Mouse (Mus musculus) liver, embryonic 14.5 days (tissue): ENCODE results near the gene Cnot10. TPM values are rescaled to one million over a fixed set of nuclear protein-coding genes. Genes with fewer than 3 reads are reported as not detected.

Experiments
- ATAC-seq: fragments of 200-750 bp; cut with Nextera tagmentation; 2 replicates; pipeline ENCODE4 v1.8.0; 2017; ENCODE audit warnings: moderate number of reproducible peaks, mild to moderate bottlenecking, moderate library complexity; ENCODE audit not compliant: insufficient read depth
- DNase-seq, 3 experiments: peaks; one replicate each; pipeline ENCODE4 v3.0.0-alpha.2; 2012 to 2013; ENCODE audit warnings: low read depth in 3 of 3, low spot score in 3 of 3
- H3K27ac ChIP-seq: fragments of 300-500 bp; sonication (generic); 2 replicates; pipeline ENCODE4 v1.5.1; 2014; ENCODE audit warnings: moderate library complexity, mild to moderate bottlenecking, control low read depth, inconsistent platforms
- H3K27me3 ChIP-seq: fragments of 300-500 bp; sonication (generic); 2 replicates; pipeline ENCODE4 v1.6.1; 2014; ENCODE audit warnings: mild to moderate bottlenecking, low read length, moderate library complexity; ENCODE audit not compliant: control insufficient read depth, insufficient read depth
- H3K36me3 ChIP-seq: fragments of 300-500 bp; sonication (generic); replicated peaks from 2 replicates; pipeline ENCODE4 v1.6.1; 2014; ENCODE audit warnings: low read depth; ENCODE audit not compliant: control insufficient read depth, insufficient read depth
- H3K4me1 ChIP-seq, 2 experiments: fragments of 200-500 bp in 1 of 2; fragments of 300-500 bp in 1 of 2; sonication (generic) in 1 of 2; replicated peaks; 2 replicates each; pipeline ENCODE4 v1.6.1; 2012 to 2014; ENCODE audit warnings: antibody characterized with exemption in 1 of 2, inconsistent platforms in 1 of 2, low read length in 1 of 2; ENCODE audit not compliant: control insufficient read depth in 2 of 2, insufficient read depth in 2 of 2
- H3K4me2 ChIP-seq: fragments of 300-500 bp; sonication (generic); 2 replicates; pipeline ENCODE4 v1.6.1; 2014; ENCODE audit warnings: low read depth, mild to moderate bottlenecking, control low read depth, moderate library complexity
- H3K4me3 ChIP-seq, 2 experiments: fragments of 200-500 bp in 1 of 2; fragments of 300-500 bp in 1 of 2; sonication (generic) in 1 of 2; 2 replicates each; pipeline ENCODE4 v1.5.1; 2012 to 2014; ENCODE audit warnings: low read depth in 2 of 2, low read length in 2 of 2, mild to moderate bottlenecking in 2 of 2, control low read depth in 1 of 2, inconsistent platforms in 1 of 2, moderate library complexity in 1 of 2; ENCODE audit not compliant: insufficient read depth in 1 of 2
- H3K9ac ChIP-seq: fragments of 300-500 bp; sonication (generic); replicated peaks from 2 replicates; pipeline ENCODE4 v1.6.1; 2014; ENCODE audit warnings: mild to moderate bottlenecking, control low read depth, moderate library complexity
- H3K9me3 ChIP-seq: fragments of 300-500 bp; sonication (generic); 2 replicates; pipeline ENCODE4 v1.6.1; 2016; ENCODE audit warnings: low read length, mixed read lengths; ENCODE audit not compliant: control insufficient read depth
- CTCF ChIP-seq: IDR thresholded peaks from 2 replicates; pipeline ENCODE4 v1.5.1; 2016; ENCODE audit warnings: antibody characterized with exemption, low read depth, control low read depth
- EP300 ChIP-seq: IDR thresholded peaks from 2 replicates; pipeline ENCODE4 v1.6.1; 2016; ENCODE audit warnings: antibody characterized with exemption, low read depth
- WGBS: fragments of 180-500 bp; shearing (Covaris S2); extraction: QIAGEN DNeasy Blood & Tissue Kit; methylation state at CpG from one replicate; pipeline ENCODE4 v1.1.7; 2014; ENCODE audit not compliant: insufficient replicate concordance; 5-methylcytosine and 5-hydroxymethylcytosine counted together
- polyA plus RNA-seq, 2 experiments: library from polyadenylated mRNA; depleted of rRNA in 1 of 2; stranded (reverse) in 1 of 2; unstranded in 1 of 2; fragments of >200 nt; fragmentation: Nextera tagmentation in 1 of 2; extraction: Ambion mirVana in 1 of 2; gene quantifications; 2 replicates each; pipeline versions ENCODE4 v1.2.1 to v1.2.3; 2012 to 2014

Gene Cnot10
- polyA plus RNA-seq, 2 experiments: 20.7 to 23.1 TPM

GRCm38 (mm10) chr9:114666858-114667257 lies 26.9 kb upstream of the Cnot10 start:
- DNase-seq (no peak), ATAC-seq (no peak)
- WGBS: 69% methylated on average over 10 of the region's 10 CpGs
- no peaks in the 10 kb centered on the region for H3K9me3 ChIP-seq
- no peak for TF ChIP-seq CTCF
- TF ChIP-seq EP300: no peak
- H3K27me3 ChIP-seq: no peaks in the 10 kb centered on the region
- no peak overlapping the region for H3K9ac ChIP-seq
- H3K4me1 ChIP-seq: no peaks in the 10 kb centered on the region
- no peak overlapping the region for H3K4me2 ChIP-seq
- no peak overlapping the region for H3K4me3 ChIP-seq
- H3K36me3 ChIP-seq: no peaks in the 10 kb centered on the region
- no peak overlapping the region for H3K27ac ChIP-seq

- no peak for DNase-seq
- Histone ChIP-seq H3K36me3 (no peaks in the 10 kb centered on the region), H3K27ac (no peak overlapping the region), H3K4me1 (no peaks in the 10 kb centered on the region), H3K4me3 (no peak overlapping the region), H3K9me3 (no peaks in the 10 kb centered on the region), H3K4me2 (no peak overlapping the region), H3K9ac (no peak overlapping the region), H3K27me3 (no peaks in the 10 kb centered on the region)
- TF ChIP-seq EP300: no peak
- TF ChIP-seq CTCF: no peak
- no peak for ATAC-seq
- 72% methylated on average over 11 of the region's 11 CpGs for WGBS
Measured at GRCm38 (mm10) chr9:114663782-114664181, 23.8 kb upstream of the Cnot10 start.

GRCm38 (mm10) chr9:114661991-114662390 lies 22.0 kb upstream of the Cnot10 start:
- TF ChIP-seq EP300 (no peak), CTCF (no peak)
- Histone ChIP-seq H3K36me3 (no peaks in the 10 kb centered on the region), H3K27ac (no peak overlapping the region), H3K9ac (no peak overlapping the region), H3K9me3 (no peaks in the 10 kb centered on the region), H3K4me3 (no peak overlapping the region), H3K4me2 (no peak overlapping the region), H3K27me3 (no peaks in the 10 kb centered on the region), H3K4me1 (no peaks in the 10 kb centered on the region)
- DNase-seq: no peak
- 45% methylated on average over 7 of the region's 7 CpGs for WGBS
- no peak for ATAC-seq

GRCm38 (mm10) chr9:114660983-114661382 lies 21.0 kb upstream of the Cnot10 start:
- TF ChIP-seq CTCF: no peak
- Histone ChIP-seq H3K4me3 (no peak overlapping the region), H3K4me2 (no peak overlapping the region), H3K27me3 (no peaks in the 10 kb centered on the region), H3K27ac (no peak overlapping the region), H3K9ac (no peak overlapping the region), H3K9me3 (no peaks in the 10 kb centered on the region), H3K4me1 (no peaks in the 10 kb centered on the region), H3K36me3 (no peaks in the 10 kb centered on the region)
- ATAC-seq (no peak), DNase-seq (no peak)
- 63% methylated on average over 6 of the region's 6 CpGs for WGBS

GRCm38 (mm10) chr9:114660506-114660905 lies 20.5 kb upstream of the Cnot10 start:
- 74% methylated on average over 6 of the region's 6 CpGs for WGBS
- Histone ChIP-seq H3K4me1 (no peaks in the 10 kb centered on the region), H3K27ac (no peak overlapping the region), H3K9me3 (no peaks in the 10 kb centered on the region), H3K4me3 (no peak overlapping the region), H3K36me3 (no peaks in the 10 kb centered on the region), H3K4me2 (no peak overlapping the region), H3K27me3 (no peaks in the 10 kb centered on the region), H3K9ac (no peak overlapping the region)
- DNase-seq: no peak
- ATAC-seq: no peak
- TF ChIP-seq EP300 (no peak), CTCF (no peak)
